Mouse (Mus musculus): ENCODE measurements around the gene Stk24.
A peak's percentile ranks its signal among the peaks of the same experiment; 100 is the strongest.

Gene Stk24

GRCm38 (mm10) chr14:121314934-121315333, 64.9 kb downstream of the Stk24 start:
- DNase-seq (ENCODE audit: low spot score in 2 of 2): peak in 1 of 2 experiments; percentile 8

- DNase-seq (ENCODE audit: low spot score in 2 of 2): no peak
These were observed 66.5 kb downstream of the Stk24 start for GRCm38 (mm10) chr14:121313283-121313682.

- no peak for DNase-seq (ENCODE audit: low spot score in 2 of 2)
These were observed 68.7 kb downstream of the Stk24 start for GRCm38 (mm10) chr14:121311083-121311482.

GRCm38 (mm10) chr14:121310325-121311080, 69.3 kb downstream of the Stk24 start:
- no peak for DNase-seq (ENCODE audit: low spot score in 2 of 2)

- DNase-seq (ENCODE audit: low spot score in 2 of 2): no peak
These were observed 69.9 kb downstream of the Stk24 start for GRCm38 (mm10) chr14:121309909-121310308.

GRCm38 (mm10) chr14:121305316-121306064, 74.3 kb downstream of the Stk24 start:
- no peak for DNase-seq (ENCODE audit: low spot score in 2 of 2)

GRCm38 (mm10) chr14:121304523-121304922, 75.3 kb downstream of the Stk24 start:
- no peak for DNase-seq (ENCODE audit: low spot score in 2 of 2)

- DNase-seq (ENCODE audit: low spot score in 2 of 2): no peak
These were observed 80.7 kb downstream of the Stk24 start for GRCm38 (mm10) chr14:121299093-121299492.

GRCm38 (mm10) chr14:121298537-121298936, 81.3 kb downstream of the Stk24 start:
- DNase-seq (ENCODE audit: low spot score in 2 of 2): no peak

- no peak for DNase-seq (ENCODE audit: low spot score in 2 of 2)
These were observed 82.7 kb downstream of the Stk24 start for GRCm38 (mm10) chr14:121297103-121297502.

GRCm38 (mm10) chr14:121294484-121294883, 85.3 kb downstream of the Stk24 start:
- DNase-seq (ENCODE audit: low spot score in 2 of 2): no peak

- DNase-seq (ENCODE audit: low spot score in 2 of 2): no peak
These were observed 87.4 kb downstream of the Stk24 start for GRCm38 (mm10) chr14:121292391-121292790.

- DNase-seq (ENCODE audit: low spot score in 2 of 2): no peak
These were observed 87.9 kb downstream of the Stk24 start for GRCm38 (mm10) chr14:121291881-121292280.

GRCm38 (mm10) chr14:121285379-121286120, 94.3 kb downstream of the Stk24 start:
- no peak for DNase-seq (ENCODE audit: low spot score in 2 of 2)

GRCm38 (mm10) chr14:121281336-121281710, 98.5 kb downstream of the Stk24 start:
- no peak for DNase-seq (ENCODE audit: low spot score in 2 of 2)

GRCm38 (mm10) chr14:121280601-121281335, 99.0 kb downstream of the Stk24 start:
- no peak for DNase-seq (ENCODE audit: low spot score in 2 of 2)

- DNase-seq (ENCODE audit: low spot score in 2 of 2): peak; percentile 52 to 85
These were observed 100.7 kb downstream of the Stk24 start for GRCm38 (mm10) chr14:121279106-121279505.

- no peak for DNase-seq (ENCODE audit: low spot score in 2 of 2)
These were observed 103.8 kb downstream of the Stk24 start for GRCm38 (mm10) chr14:121276016-121276415.

GRCm38 (mm10) chr14:121274985-121275384, 104.8 kb downstream of the Stk24 start:
- DNase-seq (ENCODE audit: low spot score in 2 of 2): no peak

- DNase-seq (ENCODE audit: low spot score in 2 of 2): no peak
These were observed 109.3 kb downstream of the Stk24 start for GRCm38 (mm10) chr14:121270490-121270889.

- DNase-seq (ENCODE audit: low spot score in 2 of 2): no peak
These were observed 112.0 kb downstream of the Stk24 start for GRCm38 (mm10) chr14:121267801-121268200.

- DNase-seq (ENCODE audit: low spot score in 2 of 2): no peak
These were observed 115.4 kb downstream of the Stk24 start for GRCm38 (mm10) chr14:121264453-121264852.
